Mouse (Mus musculus) 3T3-L1 (cell line): ENCODE data around the gene Lipa.

Experiments
- DNase-seq: peaks from one replicate; pipeline ENCODE4 v3.0.0-alpha.2; 2015; ENCODE audit warnings: low read depth, low spot score

The Lipa gene

DNA sequence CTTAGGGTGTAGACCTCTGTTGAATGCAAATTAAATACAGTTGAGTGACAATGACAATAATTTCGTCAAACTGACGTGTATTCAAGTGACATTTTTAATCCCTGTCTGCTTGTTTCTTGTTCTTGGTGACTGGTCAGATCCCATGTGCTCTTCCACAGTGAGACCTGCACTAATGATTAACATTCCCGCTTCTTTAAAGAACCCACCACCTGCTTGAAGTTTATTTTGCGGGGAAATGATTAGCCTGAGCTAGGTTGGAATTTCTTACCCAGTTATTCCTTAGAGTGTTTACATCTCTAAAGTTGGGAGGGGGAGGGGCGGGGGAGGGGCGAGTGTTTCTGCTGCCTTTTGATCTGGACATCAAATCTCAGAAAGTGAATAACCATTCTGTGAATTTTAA is 59.1 kb downstream of the Lipa start:
- no peak for DNase-seq

DNA sequence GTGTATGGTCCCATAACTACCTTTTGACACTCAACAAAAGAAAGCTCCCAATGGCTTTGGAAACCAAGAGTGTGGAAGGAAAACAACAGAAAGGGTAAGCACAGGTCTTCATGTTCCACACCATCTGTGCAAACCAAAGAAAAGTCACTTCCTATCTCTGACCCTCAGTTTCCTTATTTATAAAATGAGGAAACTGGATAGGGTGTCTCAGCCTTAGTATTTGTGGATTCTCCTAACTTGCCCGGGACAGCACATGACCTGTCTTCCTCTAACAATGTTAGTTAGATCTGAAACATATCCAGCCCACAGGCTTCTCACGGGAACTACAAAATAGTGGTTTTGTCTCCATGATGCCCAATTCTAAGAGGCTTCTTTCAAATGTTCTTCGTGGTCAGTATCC is 62.8 kb downstream of the Lipa start:
- DNase-seq: no peak

- peak; percentile 47 for DNase-seq
Observed at GRCm38 (mm10) chr19:34461451-34462019, 65.7 kb downstream of the Lipa start.

DNA sequence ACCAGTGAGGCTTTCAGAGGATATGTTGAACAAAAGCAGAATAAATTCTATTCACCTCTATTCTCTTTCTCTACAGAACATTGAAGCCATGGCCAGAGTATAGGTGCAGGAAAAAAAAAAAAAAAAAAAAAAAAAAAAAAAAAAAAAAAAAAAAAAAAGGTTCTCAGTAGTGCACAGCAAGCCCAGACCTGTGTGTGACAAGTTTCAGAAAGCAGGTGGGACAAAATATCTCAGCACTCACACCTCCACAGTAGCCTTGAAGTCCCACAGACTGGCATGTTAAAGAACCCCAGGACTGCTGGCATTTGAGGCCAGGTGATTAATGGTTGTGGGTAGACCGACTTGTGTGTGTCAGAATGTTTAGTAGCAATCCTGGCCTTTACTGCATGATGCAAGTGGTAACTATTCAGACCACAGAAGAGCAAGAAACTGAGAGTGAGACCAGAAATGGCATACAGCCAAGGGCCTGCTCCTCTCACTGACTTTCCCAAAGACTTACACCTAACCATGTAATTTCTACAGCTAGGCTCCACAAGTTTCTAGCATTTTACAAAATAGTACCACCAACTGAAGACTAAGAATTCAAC is 76.4 kb downstream of the Lipa start:
- peak; percentile 96 for DNase-seq

DNA sequence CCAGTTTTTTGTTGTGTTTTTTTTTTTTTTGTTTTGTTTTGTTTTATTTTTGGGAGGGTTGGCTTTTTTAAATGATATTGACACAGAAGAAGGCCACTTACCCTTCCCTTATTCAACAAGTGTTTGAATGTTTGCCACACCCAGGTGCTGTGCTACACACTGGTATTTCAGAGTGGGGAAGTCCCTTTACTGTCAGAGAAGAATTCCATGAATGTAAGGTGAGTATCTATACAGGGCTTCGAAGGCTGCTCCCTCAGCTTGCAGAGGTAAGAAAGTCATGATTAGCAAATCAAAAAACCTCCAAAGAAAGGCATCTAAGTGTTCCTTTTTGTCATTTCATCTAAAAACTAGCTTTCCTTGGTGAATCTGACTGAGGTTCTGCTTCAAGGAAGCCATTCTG is 78.4 kb downstream of the Lipa start:
- DNase-seq: no peak

- DNase-seq: peak; percentile 88
Observed at GRCm38 (mm10) chr19:34445410-34446012, 81.8 kb downstream of the Lipa start.

DNA sequence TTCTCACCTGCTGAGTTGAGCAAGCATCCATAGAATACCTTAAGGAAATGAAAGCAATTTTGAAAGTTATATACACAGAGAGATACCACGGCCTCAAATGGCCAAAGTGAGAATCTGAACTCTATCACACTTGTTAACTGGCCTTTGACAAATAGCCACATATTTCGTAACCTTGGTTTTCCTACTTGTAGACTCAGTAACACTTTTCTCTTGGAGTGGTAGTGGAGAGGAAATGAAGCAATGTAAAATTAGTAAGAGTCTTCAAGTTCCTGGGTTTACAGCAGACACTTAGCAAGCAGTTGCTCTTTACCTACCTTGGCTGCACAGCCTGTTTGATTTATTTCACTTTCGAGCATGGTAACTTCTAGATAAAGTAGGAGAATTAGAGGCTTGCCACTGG is 82.5 kb downstream of the Lipa start:
- DNase-seq: peak; percentile 28
